Mouse (Mus musculus): ENCODE data around the gene Pacrg. TPM values are rescaled to one million over a fixed set of nuclear protein-coding genes. Genes with fewer than 3 reads are reported as not detected.

Gene Pacrg
- polyA plus RNA-seq, 1 experiment from 2014 or later: 9.3 TPM

DNA sequence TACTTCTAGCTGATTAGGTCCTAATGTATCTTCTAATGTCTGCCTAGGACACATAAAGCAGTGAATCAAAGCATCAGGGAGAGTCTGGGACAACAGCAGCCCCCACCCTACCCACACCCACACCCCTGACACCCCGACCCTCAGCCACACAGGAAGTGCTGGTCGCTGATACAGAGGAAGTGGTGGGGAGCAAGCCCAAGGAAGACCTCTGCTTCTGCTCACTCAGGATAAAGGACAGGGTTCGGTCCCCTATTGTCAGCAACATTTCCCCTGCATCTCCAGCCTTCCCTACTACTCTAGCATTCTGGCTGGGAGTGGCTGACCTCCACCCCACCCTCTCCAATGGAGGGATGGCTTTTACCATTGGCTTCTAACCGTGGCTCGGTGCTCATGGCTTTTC is 414.8 kb downstream of the Pacrg start:
- no peak overlapping the region for H3K4me2 ChIP-seq (replicated peaks)
- H3K27me3 ChIP-seq: no peaks in the 10 kb centered on the region
- no peak overlapping the region for H3K4me3 ChIP-seq
- H3K9ac ChIP-seq: no peak overlapping the region
- ATAC-seq (ENCODE audit: low FRiP score): no peak
- no peaks in the 10 kb centered on the region for H3K36me3 ChIP-seq
- no peaks in the 10 kb centered on the region for H3K4me1 ChIP-seq
- H3K27ac ChIP-seq: no peak overlapping the region
- H3K9me3 ChIP-seq (replicated peaks): no peaks in the 10 kb centered on the region
- 83% methylated on average over 5 of the region's 5 CpGs for WGBS

DNA sequence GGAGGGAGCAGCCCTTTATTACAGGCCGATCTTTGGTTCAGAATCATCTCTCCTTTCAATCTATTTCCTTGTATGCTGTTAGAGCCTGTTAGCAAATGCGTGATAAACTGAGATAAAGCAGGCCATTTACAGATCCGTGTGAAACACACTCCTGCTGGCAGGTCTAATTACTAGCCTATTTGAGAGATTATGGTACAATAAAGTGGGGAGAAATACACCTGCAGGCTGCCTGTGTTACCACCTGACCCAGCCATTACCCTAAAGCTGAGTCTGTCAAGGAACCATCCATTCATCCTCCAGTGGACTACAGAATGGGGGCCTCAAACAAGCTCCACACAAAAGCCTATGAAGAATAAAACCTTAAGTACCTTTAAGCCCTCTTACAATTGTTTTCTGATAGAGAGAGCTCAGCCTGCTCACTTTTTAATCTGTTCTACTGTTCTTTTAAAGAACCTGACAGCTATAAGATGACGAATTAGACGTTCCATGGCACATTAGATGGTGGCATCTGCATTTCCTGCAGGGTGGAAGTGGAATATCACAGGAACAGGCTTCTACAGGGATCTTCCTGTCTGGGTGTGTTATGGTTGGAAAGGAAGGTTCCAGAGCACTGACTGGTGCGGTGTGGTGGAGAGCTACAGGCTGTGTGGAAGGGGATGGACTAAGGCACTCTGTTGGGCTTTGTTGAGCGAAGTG is 422.4 kb downstream of the Pacrg start:
- no peak overlapping the region for H3K4me2 ChIP-seq (replicated peaks)

DNA sequence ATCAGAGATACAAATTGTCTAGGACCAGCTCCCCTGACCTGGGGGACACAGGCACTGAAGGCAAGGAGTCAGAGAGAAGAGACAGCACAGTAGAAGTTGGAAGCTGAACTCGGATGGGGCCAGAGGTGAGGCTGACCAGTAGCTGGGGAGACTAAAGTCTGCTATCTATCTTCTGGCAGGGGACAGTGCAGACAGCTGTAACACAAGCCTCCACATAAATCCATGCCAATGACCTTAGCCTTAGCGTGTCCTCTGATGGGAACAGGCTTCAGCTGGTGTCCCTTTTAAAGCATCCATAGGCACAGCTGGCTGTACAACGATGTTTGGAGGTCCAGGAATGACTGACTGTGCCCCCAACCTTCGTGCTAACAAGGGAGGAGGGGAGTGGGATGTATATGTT is 423.1 kb downstream of the Pacrg start:
- 78% methylated on average over 4 of the region's 4 CpGs for WGBS
- Histone ChIP-seq H3K4me1 (no peaks in the 10 kb centered on the region), H3K4me3 (no peak overlapping the region), H3K9me3 (replicated peaks) (no peaks in the 10 kb centered on the region), H3K27ac (no peak overlapping the region), H3K4me2 (replicated peaks) (no peak overlapping the region), H3K27me3 (no peaks in the 10 kb centered on the region), H3K9ac (no peak overlapping the region), H3K36me3 (no peaks in the 10 kb centered on the region)
- ATAC-seq (ENCODE audit: low FRiP score): no peak

More for the DNA sequence above, 422.4 kb downstream of the Pacrg start:
- Histone ChIP-seq H3K4me1 (no peaks in the 10 kb centered on the region), H3K27ac (no peak overlapping the region), H3K9ac (no peak overlapping the region), H3K36me3 (no peaks in the 10 kb centered on the region), H3K9me3 (replicated peaks) (no peaks in the 10 kb centered on the region), H3K27me3 (no peaks in the 10 kb centered on the region), H3K4me3 (no peak overlapping the region)
- no peak for ATAC-seq (ENCODE audit: low FRiP score)
- WGBS: 86% methylated on average over 7 of the region's 7 CpGs

DNA sequence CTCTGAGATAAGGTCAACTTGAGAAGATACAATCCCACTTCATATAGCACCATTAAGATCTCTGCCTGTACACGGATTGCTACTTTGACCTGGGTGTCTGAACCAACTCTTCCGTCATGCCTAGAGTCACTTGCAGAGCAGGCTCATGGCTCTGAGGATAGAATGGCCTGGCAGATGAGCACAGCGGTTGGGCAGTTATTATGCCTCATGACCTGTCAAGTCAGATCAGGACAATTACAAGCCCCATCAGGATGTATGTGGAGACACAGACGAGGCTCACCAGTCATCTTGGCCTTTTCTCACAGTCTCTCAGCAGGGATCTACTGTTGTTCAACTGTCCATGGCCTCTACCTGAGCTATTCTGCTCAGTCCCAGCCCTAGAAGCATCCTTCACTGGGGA is 424.0 kb downstream of the Pacrg start:
- Histone ChIP-seq H3K27ac (no peak overlapping the region), H3K4me2 (replicated peaks) (no peak overlapping the region), H3K4me3 (no peak overlapping the region), H3K27me3 (no peaks in the 10 kb centered on the region), H3K9ac (no peak overlapping the region), H3K4me1 (0 out of 2 replicates have a peak, but pooled peaks cover under 1% of the 10 kb centered on the region), H3K9me3 (replicated peaks) (no peaks in the 10 kb centered on the region), H3K36me3 (no peaks in the 10 kb centered on the region)
- no peak for ATAC-seq (ENCODE audit: low FRiP score)
- WGBS: 86% methylated on average over 4 of the region's 4 CpGs

DNA sequence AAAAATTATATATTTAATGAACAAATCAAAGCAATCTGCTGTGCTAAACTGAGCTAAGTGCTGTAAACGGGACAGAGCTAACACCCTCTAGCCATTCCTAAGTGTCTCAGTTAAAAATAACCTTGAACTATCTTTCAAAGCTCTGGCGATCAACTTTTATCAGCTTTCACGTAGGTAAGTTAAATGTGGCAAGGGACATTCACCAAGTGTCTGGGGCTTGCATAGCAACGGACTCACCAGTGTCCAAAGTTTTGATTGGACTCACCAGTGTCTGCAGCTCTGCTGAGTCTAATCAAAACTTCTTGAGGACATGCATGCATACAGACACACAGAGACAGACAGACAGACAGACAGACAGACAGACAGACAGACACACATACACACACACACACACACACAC is 425.7 kb downstream of the Pacrg start:
- 0 out of 2 replicates have a peak, but pooled peaks cover 5% of the 10 kb centered on the region for H3K4me1 ChIP-seq
- WGBS: 88% methylated on average over 4 of the region's 4 CpGs
- ATAC-seq (ENCODE audit: low FRiP score): no peak
- H3K9me3 ChIP-seq (replicated peaks): no peaks in the 10 kb centered on the region
- H3K9ac ChIP-seq: no peak overlapping the region
- no peak overlapping the region for H3K4me2 ChIP-seq (replicated peaks)
- H3K27ac ChIP-seq: no peak overlapping the region
- no peaks in the 10 kb centered on the region for H3K36me3 ChIP-seq
- H3K27me3 ChIP-seq: no peaks in the 10 kb centered on the region
- no peak overlapping the region for H3K4me3 ChIP-seq

DNA sequence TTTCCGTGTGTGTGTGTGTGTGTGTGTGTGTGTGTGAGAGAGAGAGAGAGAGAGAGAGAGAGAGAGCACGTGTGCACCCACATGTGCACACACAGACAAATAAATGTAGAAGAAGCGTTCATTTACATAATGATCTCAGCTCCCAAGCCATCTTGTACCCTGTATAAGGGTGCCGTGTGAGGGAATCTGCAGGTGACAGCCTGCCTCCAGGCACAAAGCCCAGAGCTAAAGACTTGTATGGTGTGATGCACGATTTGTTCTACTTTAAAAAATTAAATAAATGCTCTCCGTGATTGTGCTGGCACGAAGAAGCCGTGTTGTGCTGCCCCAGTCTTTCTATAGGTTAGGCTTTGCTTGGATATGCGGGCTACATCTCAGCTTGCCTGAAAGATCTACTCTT is 426.2 kb downstream of the Pacrg start:
- 85% methylated on average over 9 of the region's 9 CpGs for WGBS
- H3K4me1 ChIP-seq: peaks cover 6% of the 10 kb centered on the region; the same call in 1 of the 2 replicates
- ATAC-seq (ENCODE audit: low FRiP score): no peak

DNA sequence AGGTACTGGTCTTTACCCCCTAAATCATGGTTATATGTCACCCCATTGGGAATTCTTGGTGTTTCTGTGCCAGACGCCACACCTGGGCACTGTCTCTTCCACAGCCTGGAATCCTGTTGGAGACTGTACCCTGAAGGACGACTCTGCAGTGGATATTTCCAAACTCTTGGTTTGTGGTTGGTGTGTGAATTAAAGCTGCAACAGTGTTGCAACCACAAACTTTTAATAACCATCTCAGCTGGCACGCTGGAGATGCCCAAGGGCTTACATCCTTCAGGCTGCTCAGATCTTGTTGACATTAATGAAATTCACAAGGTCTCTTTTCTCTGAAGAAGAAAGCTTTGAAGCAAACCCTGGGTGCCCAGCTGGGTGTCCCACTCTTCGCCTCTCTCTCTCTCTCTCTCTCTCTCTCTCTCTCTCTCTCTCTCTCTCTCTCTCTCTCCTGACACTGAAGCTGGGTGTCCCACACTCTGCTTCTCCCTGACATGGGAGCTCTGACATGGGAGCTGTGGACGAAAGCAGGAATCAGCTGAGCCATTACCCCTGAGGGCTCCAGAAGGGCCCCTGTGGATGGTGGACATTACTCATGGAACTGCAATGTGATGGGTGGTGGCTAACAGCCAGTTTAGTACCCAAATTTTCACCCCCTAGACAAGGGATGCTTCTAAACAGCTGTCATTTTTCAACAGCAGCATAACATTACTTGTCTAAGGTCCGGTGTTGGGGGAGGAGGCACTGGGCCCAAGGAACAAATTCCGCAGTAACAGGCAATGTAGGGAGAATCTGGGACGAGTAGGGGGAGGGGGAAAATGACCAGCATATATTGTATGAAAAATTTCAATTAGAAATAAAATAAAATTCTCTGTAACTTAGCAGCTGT is 429.3 kb downstream of the Pacrg start:
- Histone ChIP-seq H3K27ac (no peak overlapping the region), H3K9ac (no peak overlapping the region), H3K9me3 (replicated peaks) (no peaks in the 10 kb centered on the region), H3K36me3 (no peaks in the 10 kb centered on the region), H3K4me2 (replicated peaks) (no peak overlapping the region), H3K27me3 (no peaks in the 10 kb centered on the region; the same call in 1 of the 2 replicates), H3K4me3 (no peak overlapping the region), H3K4me1 (peaks cover 30% of the 10 kb centered on the region)
- 67% methylated on average over 8 of the region's 8 CpGs for WGBS
- ATAC-seq (ENCODE audit: low FRiP score): no peak

More for the DNA sequence above, 426.2 kb downstream of the Pacrg start:
- Histone ChIP-seq H3K4me3 (no peak overlapping the region), H3K36me3 (no peaks in the 10 kb centered on the region), H3K9me3 (replicated peaks) (no peaks in the 10 kb centered on the region), H3K9ac (no peak overlapping the region), H3K27ac (no peak overlapping the region), H3K27me3 (no peaks in the 10 kb centered on the region), H3K4me2 (replicated peaks) (no peak overlapping the region)

DNA sequence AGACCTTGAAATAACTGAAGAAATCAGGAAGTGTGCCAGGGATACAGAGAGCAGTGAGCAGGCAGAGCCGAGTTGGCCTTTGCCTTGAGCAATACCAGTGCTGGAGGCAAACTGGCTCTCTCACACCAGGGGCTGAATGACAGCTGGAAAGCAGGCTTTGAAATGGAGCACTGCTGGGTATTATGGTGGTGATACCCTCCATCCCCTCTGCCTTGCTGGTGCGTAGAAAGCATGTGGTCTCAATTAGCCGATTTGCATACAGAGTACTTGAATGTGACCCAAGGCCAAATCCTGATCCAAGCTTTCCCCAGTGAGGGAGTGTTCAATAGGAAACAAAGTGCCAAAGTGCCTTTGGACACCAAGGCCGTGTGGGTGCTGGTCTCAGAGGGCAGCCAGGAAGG is 431.4 kb downstream of the Pacrg start:
- Histone ChIP-seq H3K36me3 (no peaks in the 10 kb centered on the region), H3K4me3 (no peak overlapping the region), H3K9me3 (replicated peaks) (no peaks in the 10 kb centered on the region), H3K9ac (no peak overlapping the region), H3K4me1 (peaks cover 32% of the 10 kb centered on the region), H3K27ac (no peak overlapping the region), H3K27me3 (no peaks in the 10 kb centered on the region; the same call in 1 of the 2 replicates), H3K4me2 (replicated peaks) (no peak overlapping the region)
- no peak for ATAC-seq (ENCODE audit: low FRiP score)
- 37% methylated on average over 4 of the region's 4 CpGs for WGBS

DNA sequence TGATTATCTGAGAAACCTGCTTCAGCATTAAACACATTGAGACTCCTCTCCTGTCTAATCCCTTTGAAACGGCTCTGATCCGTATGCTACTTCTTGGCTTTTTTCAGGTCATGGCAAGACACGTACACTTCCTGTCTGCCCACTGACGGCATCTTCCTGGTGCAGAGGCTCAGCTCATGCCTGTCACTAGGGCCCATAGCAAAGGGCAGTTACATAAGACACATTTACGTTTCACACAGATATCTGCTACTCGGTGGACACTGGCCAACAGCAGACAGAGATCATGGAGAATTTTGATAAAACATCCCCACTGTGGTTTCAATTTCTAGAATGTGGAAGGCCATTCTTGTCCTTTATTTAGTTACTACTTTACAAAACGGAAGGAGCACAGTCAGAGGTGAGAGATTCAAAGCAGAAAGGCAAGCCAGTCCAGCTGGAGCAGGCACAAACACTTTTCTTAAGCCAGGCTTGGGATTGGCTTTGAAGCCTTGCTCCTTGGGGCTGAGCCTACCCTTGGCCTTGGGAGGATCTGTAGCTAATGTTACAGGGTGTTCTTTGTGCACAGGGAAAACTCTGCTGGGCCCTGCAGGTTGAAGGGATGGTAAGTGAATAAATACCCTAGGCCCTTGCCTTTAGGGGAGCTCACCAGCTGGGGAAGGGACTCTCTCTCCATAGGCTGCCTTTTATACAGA is 432.9 kb downstream of the Pacrg start:
- Histone ChIP-seq H3K4me1 (peaks cover 32% of the 10 kb centered on the region), H3K4me3 (no peak overlapping the region), H3K36me3 (no peaks in the 10 kb centered on the region), H3K9ac (no peak overlapping the region), H3K27ac (no peak overlapping the region), H3K9me3 (replicated peaks) (no peaks in the 10 kb centered on the region), H3K27me3 (no peaks in the 10 kb centered on the region; the same call in 1 of the 2 replicates), H3K4me2 (replicated peaks) (no peak overlapping the region)
- WGBS: 75% methylated on average over 7 of the region's 7 CpGs
- ATAC-seq (ENCODE audit: low FRiP score): no peak

DNA sequence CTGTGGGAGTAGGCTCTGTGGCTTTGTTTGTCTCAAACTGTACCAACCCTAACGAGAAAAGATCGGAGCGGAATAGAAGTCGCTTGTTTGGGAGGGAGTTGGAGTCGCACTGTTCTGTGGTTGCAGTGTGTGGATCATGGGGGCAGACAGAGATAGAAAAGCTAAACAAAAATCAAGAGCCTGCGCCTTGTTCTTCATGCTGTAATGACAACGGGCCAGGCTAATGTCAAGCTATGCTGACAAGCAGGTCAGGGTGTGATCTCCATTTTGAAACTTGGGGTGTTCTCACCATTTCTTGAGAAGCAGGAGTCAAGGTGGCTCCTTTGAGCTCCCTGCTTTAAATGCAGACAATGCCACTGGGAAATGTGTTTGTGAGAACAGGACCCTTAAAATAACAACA is 433.8 kb downstream of the Pacrg start:
- ATAC-seq (ENCODE audit: low FRiP score): no peak
- Histone ChIP-seq H3K4me3 (no peak overlapping the region), H3K36me3 (no peaks in the 10 kb centered on the region), H3K4me2 (replicated peaks) (no peak overlapping the region), H3K9ac (no peak overlapping the region), H3K27ac (no peak overlapping the region), H3K9me3 (replicated peaks) (no peaks in the 10 kb centered on the region), H3K4me1 (peaks cover 32% of the 10 kb centered on the region), H3K27me3 (no peaks in the 10 kb centered on the region; the same call in 1 of the 2 replicates)
- WGBS: 44% methylated on average over 7 of the region's 7 CpGs

DNA sequence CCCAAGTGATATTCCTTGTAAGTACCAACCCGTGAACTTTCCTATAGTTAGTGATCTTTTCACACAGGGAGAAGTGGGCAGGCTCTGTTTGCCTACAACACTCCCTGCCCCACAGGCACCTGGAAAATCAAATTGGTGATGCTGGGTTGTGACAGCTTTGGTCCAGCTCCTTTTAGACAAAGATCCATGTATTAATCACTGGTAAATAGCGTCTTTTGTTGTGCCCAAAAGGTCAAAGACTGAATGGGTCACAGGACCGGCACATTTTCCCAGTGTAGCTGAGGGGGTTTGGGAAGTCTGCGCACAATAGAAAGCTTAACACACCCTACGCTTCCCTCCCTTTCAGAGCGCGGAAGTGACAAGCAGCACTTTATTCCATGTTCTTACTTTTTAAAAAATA is 434.2 kb downstream of the Pacrg start:
- no peaks in the 10 kb centered on the region; the same call in 1 of the 2 replicates for H3K27me3 ChIP-seq
- no peak overlapping the region for H3K27ac ChIP-seq
- no peak for ATAC-seq (ENCODE audit: low FRiP score)
- WGBS: 27% methylated on average over 7 of the region's 7 CpGs
- H3K4me1 ChIP-seq: peaks cover 30% of the 10 kb centered on the region
- H3K4me2 ChIP-seq (replicated peaks): no peak overlapping the region
- no peak overlapping the region for H3K9ac ChIP-seq
- H3K9me3 ChIP-seq (replicated peaks): no peaks in the 10 kb centered on the region
- no peaks in the 10 kb centered on the region for H3K36me3 ChIP-seq
- H3K4me3 ChIP-seq: no peak overlapping the region

DNA sequence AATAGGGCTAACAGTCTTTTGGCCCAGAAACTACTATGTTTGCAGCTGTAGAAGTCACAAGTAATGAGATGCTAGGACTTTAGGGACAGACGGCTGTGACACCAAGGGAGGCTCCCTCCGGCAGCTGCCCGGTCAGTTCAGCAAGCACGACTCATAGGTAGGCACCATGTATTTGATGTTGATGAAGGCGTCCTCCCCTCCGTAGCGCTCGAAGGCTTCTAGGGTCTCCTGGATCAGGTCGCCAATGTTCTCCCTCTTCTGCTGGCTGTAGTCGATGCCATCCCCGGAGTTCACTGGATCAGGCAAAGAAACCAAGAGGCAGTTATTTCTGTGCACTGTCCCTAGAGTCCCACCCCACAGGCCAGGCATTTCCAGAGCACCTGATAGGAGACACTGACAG is 436.9 kb downstream of the Pacrg start:
- no peak overlapping the region for H3K4me3 ChIP-seq
- no peak for ATAC-seq (ENCODE audit: low FRiP score)

More for the DNA sequence above, 436.9 kb downstream of the Pacrg start:
- Histone ChIP-seq H3K27me3 (no peaks in the 10 kb centered on the region; the same call in 1 of the 2 replicates), H3K9ac (no peak overlapping the region), H3K4me2 (replicated peaks) (no peak overlapping the region), H3K9me3 (replicated peaks) (no peaks in the 10 kb centered on the region), H3K4me1 (peaks cover 35% of the 10 kb centered on the region), H3K27ac (no peak overlapping the region), H3K36me3 (no peaks in the 10 kb centered on the region)
- 93% methylated on average over 11 of the region's 11 CpGs for WGBS

Measured in hindbrain, embryonic 12.5 days (tissue).